Mouse (Mus musculus): ENCODE results near the gene Dnttip1. TPM values are rescaled to one million over a fixed set of nuclear protein-coding genes. Genes with fewer than 3 reads are reported as not detected.
A peak's percentile ranks its signal among the peaks of the same experiment; 100 is the strongest.

The Dnttip1 gene
- total and polyA plus RNA-seq, 3 experiments: 14.0 to 29.7 (median 17.6) TPM

DNA sequence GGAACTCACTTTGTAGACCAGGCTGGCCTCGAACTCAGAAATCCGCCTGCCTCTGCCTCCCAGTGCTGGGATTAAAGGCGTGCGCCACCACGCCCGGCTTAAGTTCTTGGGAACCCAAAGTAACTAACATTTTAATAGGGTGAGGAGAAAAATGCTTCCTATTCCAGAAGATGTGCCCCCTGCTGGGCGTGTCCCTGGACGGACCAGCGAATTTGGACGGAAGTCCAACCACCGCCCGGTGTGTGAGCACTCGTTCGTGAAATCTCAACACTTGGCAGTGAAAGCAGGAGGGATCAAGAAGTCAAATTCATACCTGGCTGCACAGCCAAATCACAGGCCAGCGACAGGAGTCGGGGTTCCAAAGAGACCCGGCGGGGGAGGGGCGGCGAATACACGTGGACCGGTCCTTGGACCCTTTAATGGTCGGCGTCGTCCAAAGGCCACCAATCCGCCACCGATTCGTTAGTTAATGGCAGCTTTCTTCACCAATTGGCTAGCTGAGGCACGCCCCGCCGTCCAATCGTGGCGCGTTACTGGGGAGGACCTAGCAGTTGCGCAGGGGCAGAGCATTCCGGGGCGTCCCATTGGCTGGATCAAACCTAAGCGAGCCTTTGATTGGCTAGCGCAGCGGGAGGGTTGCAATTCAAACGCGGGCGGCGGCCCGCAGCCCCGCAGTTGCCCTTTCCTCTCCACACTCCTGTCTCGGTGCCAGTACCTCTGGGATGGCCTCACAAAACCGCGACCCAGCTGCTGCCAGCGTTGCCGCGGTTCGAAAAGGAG lies 23.7 kb downstream of the Dnttip1 start, which contains the start of gene Ube2c (continued):
- TF ChIP-seq ZNF384 (IDR thresholded peaks at IDR 0.05; ENCODE audit: low read depth, low read length): no peak
- no peak for TF ChIP-seq BHLHE40 (IDR thresholded peaks at IDR 0.05; ENCODE audit: low read depth, low read length)
- peak; percentile 98 for TF ChIP-seq MXI1 (IDR thresholded peaks at IDR 0.05; ENCODE audit: low read depth, low read length)

DNA sequence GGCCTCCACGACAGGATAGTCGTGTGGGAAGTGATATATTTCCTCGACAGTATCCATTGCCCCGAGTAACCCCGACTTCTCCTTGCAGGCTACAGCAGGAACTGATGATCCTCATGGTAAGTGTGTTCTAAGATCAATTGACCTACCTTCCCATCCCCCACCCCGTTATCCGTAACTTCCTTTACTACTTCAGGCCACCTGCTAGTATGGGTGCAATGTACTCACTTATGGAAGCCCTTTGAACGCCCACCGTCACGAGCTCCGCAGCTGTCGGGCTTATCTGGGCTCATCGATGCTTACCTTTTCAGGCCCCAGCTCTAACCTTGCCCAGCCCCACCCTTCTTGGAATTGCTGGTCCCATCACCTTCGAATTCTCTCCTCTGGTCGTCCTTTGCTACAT lies 24.5 kb downstream of the Dnttip1 start:
- H3K79me2 ChIP-seq (replicated peaks; ENCODE audit: control insufficient read depth, extremely low read depth, insufficient read depth, poor library complexity, severe bottlenecking): peaks cover 10% of the 10 kb centered on the region; the same call in 1 of the 2 replicates
- H3K9ac ChIP-seq (ENCODE audit: insufficient read depth, low read depth): peak overlapping the region; percentile 79
- peak overlapping the region; percentile 18; the same call in 1 of the 2 replicates for H3K27ac ChIP-seq (ENCODE audit: insufficient read depth, low read depth)
- H3K4me3 ChIP-seq (replicated peaks in 1 of 3; ENCODE audit: low read depth in 2 of 3, low read length in 2 of 3, poor library complexity in 1 of 3): peak overlapping the region; percentile 73 to 98 (median 92)
- TF ChIP-seq SMC3 (IDR thresholded peaks at IDR 0.05; ENCODE audit: low read depth, low read length) (no peak), CHD2 (IDR thresholded peaks at IDR 0.05; ENCODE audit: low read length) (peak; percentile 58; the same call in 1 of the 2 replicates), MXI1 (IDR thresholded peaks at IDR 0.05; ENCODE audit: low read depth, low read length) (0 out of 2 replicates have a peak, but pooled peaks have one; percentile 20)
- H3K4me2 ChIP-seq (ENCODE audit: insufficient read depth, low read depth, poor library complexity, severe bottlenecking): peak overlapping the region; percentile 73
- H3K36me3 ChIP-seq (replicated peaks in 1 of 2; ENCODE audit: control insufficient read depth in 1 of 2, insufficient read depth in 1 of 2, low read length in 1 of 2): peaks cover 39 to 63% of the 10 kb centered on the region in 2 experiments
- in situ Hi-C loops (cut with MboI; ENCODE audit: low pct_ligation_motif_present, low pct_unique_long_range_greater_than_20kb, low sequenced_read_pairs): no loop called here
- H3K4me1 ChIP-seq (ENCODE audit: control insufficient read depth in 1 of 2, insufficient read depth in 2 of 2): peaks cover 9 to 28% of the 10 kb centered on the region in 2 experiments
- no peaks in the 10 kb centered on the region for H3K9me3 ChIP-seq (replicated peaks; ENCODE audit: low read length)
- DNase-seq (ENCODE audit: extremely low read depth): peak; percentile 43
- dilution Hi-C loops (cut with MboI; ENCODE audit: extremely low pct_ligation_motif_present, extremely low pct_unique_long_range_greater_than_20kb, low sequenced_read_pairs): no loop called here
- H3K27me3 ChIP-seq (replicated peaks): no peaks in the 10 kb centered on the region

DNA sequence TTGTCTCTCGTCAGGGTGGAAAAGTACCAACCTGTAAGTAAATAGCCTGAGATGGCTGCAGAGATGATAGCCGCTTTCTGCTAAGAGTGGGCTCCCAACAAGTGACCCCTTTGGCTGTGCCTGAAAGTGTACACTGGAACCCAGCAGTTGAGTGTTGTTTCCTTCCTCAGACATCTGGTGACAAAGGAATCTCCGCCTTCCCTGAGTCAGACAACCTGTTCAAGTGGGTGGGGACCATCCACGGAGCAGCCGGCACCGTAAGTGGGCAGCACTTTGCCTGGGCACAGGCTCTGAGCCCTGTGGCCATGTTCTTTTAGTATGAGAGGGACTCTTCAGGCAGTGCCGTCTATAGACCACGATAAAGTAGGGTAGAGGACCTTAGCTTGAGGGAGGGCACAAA lies 25.3 kb downstream of the Dnttip1 start:
- Histone ChIP-seq H3K9me3 (replicated peaks; ENCODE audit: low read length) (no peaks in the 10 kb centered on the region), H3K79me2 (replicated peaks; ENCODE audit: control insufficient read depth, extremely low read depth, insufficient read depth, poor library complexity, severe bottlenecking) (peaks cover 10% of the 10 kb centered on the region; the same call in 1 of the 2 replicates), H3K4me2 (ENCODE audit: insufficient read depth, low read depth, poor library complexity, severe bottlenecking) (peak overlapping the region; percentile 73; the same call in 1 of the 2 replicates), H3K27me3 (replicated peaks) (no peaks in the 10 kb centered on the region), H3K36me3 (replicated peaks in 1 of 2; ENCODE audit: control insufficient read depth in 1 of 2, insufficient read depth in 1 of 2, low read length in 1 of 2) (peaks cover 32 to 55% of the 10 kb centered on the region in 2 experiments), H3K4me1 (ENCODE audit: control insufficient read depth in 1 of 2, insufficient read depth in 2 of 2) (peaks cover 9 to 28% of the 10 kb centered on the region in 2 experiments), H3K27ac (ENCODE audit: insufficient read depth, low read depth) (no peak overlapping the region), H3K4me3 (replicated peaks in 1 of 3; ENCODE audit: low read depth in 2 of 3, low read length in 2 of 3, poor library complexity in 1 of 3) (peak overlapping the region; percentile 73 to 98 (median 92)), H3K9ac (ENCODE audit: insufficient read depth, low read depth) (no peak overlapping the region; the same call in 1 of the 2 replicates)
- in situ Hi-C loops (cut with MboI; ENCODE audit: low pct_ligation_motif_present, low pct_unique_long_range_greater_than_20kb, low sequenced_read_pairs) (no loop called here), dilution Hi-C loops (cut with MboI; ENCODE audit: extremely low pct_ligation_motif_present, extremely low pct_unique_long_range_greater_than_20kb, low sequenced_read_pairs) (no loop called here)
- TF ChIP-seq HCFC1 (IDR thresholded peaks at IDR 0.05; ENCODE audit: low read depth, low read length) (no peak), RAD21 (IDR thresholded peaks at IDR 0.05; ENCODE audit: low read depth, low read length) (no peak), ZMIZ1 (IDR thresholded peaks at IDR 0.05; ENCODE audit: low read depth, low read length) (no peak), TCF12 (IDR thresholded peaks at IDR 0.05; ENCODE audit: low read depth, low read length) (no peak), USF1 (IDR thresholded peaks at IDR 0.05; ENCODE audit: low read depth, low read length) (no peak), MEF2A (IDR thresholded peaks at IDR 0.05; ENCODE audit: borderline replicate concordance, low read depth, low read length) (no peak), NRF1 (IDR thresholded peaks at IDR 0.05; ENCODE audit: low read depth, low read length) (no peak), JUN (IDR thresholded peaks at IDR 0.05; ENCODE audit: insufficient read depth, low read depth, low read length) (no peak), NELFE (IDR thresholded peaks at IDR 0.05; ENCODE audit: low read depth, low read length) (no peak), CTCF (conservative IDR thresholded peaks at IDR 0.05 in 1 of 2, IDR thresholded peaks at IDR 0.05 in 1 of 2; ENCODE audit: low read depth in 2 of 2, low read length in 2 of 2) (no peak), SIN3A (IDR thresholded peaks at IDR 0.05; ENCODE audit: low read length) (no peak), RCOR1 (conservative IDR thresholded peaks at IDR 0.05; ENCODE audit: low read depth, low read length) (no peak), TBP (conservative IDR thresholded peaks at IDR 0.05; ENCODE audit: low read depth, low read length) (no peak)
- no peak for DNase-seq (ENCODE audit: extremely low read depth)
